Mouse (Mus musculus): ENCODE measurements around the gene Hspa1b. TPM values are rescaled to one million over a fixed set of nuclear protein-coding genes. Genes with fewer than 3 reads are reported as not detected.
"Not testable (repeated sequence)": the region's sequence is repeated elsewhere in the genome, so short reads cannot be mapped to it uniquely, and the experiment has no call there.

Hspa1b gene
- polyA plus RNA-seq, 1 experiment from 2014 or later, result 0.53 TPM

GRCm38 (mm10) chr17:34979631-34980030 is 20.6 kb upstream of the Hspa1b start:
- no peak overlapping the region for H3K4me2 ChIP-seq
- H3K4me3 ChIP-seq, result no peak overlapping the region
- 94% methylated on average over 4 of the region's 4 CpGs for WGBS
- H3K27ac ChIP-seq, result no peak overlapping the region
- ATAC-seq (ENCODE audit: insufficient number of reproducible peaks, insufficient read depth, low FRiP score, low TSS enrichment, low read depth), result no peak
- H3K4me1 ChIP-seq, result peaks cover 13% of the 10 kb centered on the region
- H3K9me3 ChIP-seq, result no peaks in the 10 kb centered on the region
- no peaks in the 10 kb centered on the region for H3K27me3 ChIP-seq
- no peak overlapping the region for H3K9ac ChIP-seq
- 0 out of 2 replicates have a peak, but pooled peaks cover 2% of the 10 kb centered on the region for H3K36me3 ChIP-seq

- Histone ChIP-seq H3K4me3 (no peak overlapping the region), H3K27me3 (peaks cover 4% of the 10 kb centered on the region; the same call in 1 of the 2 replicates), H3K4me1 (peaks cover 13% of the 10 kb centered on the region), H3K4me2 (no peak overlapping the region), H3K9ac (no peak overlapping the region), H3K27ac (no peak overlapping the region), H3K9me3 (no peaks in the 10 kb centered on the region), H3K36me3 (0 out of 2 replicates have a peak, but pooled peaks cover 2% of the 10 kb centered on the region)
- WGBS, result 89% methylated on average over 27 of the region's 27 CpGs
- no peak for ATAC-seq (ENCODE audit: insufficient number of reproducible peaks, insufficient read depth, low FRiP score, low TSS enrichment, low read depth)
Observed at GRCm38 (mm10) chr17:34978239-34978638, 19.2 kb upstream of the Hspa1b start.

- Histone ChIP-seq H3K9me3 (no peaks in the 10 kb centered on the region), H3K4me2 (no peak overlapping the region), H3K27ac (no peak overlapping the region), H3K36me3 (0 out of 2 replicates have a peak, but pooled peaks cover 2% of the 10 kb centered on the region), H3K27me3 (peaks cover 4% of the 10 kb centered on the region; the same call in 1 of the 2 replicates), H3K4me3 (no peak overlapping the region), H3K4me1 (peaks cover 12% of the 10 kb centered on the region), H3K9ac (no peak overlapping the region)
- WGBS, result 94% methylated on average over 20 of the region's 20 CpGs
- no peak for ATAC-seq (ENCODE audit: insufficient number of reproducible peaks, insufficient read depth, low FRiP score, low TSS enrichment, low read depth)
Observed at GRCm38 (mm10) chr17:34977000-34977399, 18.0 kb upstream of the Hspa1b start.

GRCm38 (mm10) chr17:34975581-34976492 is 16.8 kb upstream of the Hspa1b start:
- Histone ChIP-seq H3K4me1 (peaks cover 10% of the 10 kb centered on the region), H3K9ac (no peak overlapping the region), H3K36me3 (0 out of 2 replicates have a peak, but pooled peaks cover 2% of the 10 kb centered on the region), H3K9me3 (no peaks in the 10 kb centered on the region), H3K4me3 (no peak overlapping the region), H3K27ac (no peak overlapping the region), H3K27me3 (peaks cover 4% of the 10 kb centered on the region; the same call in 1 of the 2 replicates), H3K4me2 (no peak overlapping the region)
- no peak for ATAC-seq (ENCODE audit: insufficient number of reproducible peaks, insufficient read depth, low FRiP score, low TSS enrichment, low read depth)
- 78% methylated on average over 3 of the region's 3 CpGs for WGBS

- not testable (repeated sequence) for H3K36me3 ChIP-seq, H3K9me3 ChIP-seq, H3K4me1 ChIP-seq
- Histone ChIP-seq H3K4me2 (peak within 1 kb of the TSS; percentile 80), H3K27me3 (peaks cover 28% of the 10 kb centered on the region), H3K9ac (peak within 1 kb of the TSS; percentile 57), H3K27ac (peak within 1 kb of the TSS; percentile 55), H3K4me3 (peak within 1 kb of the TSS; percentile 45)
- under 1% methylated on average over 31 of the region's 33 CpGs for WGBS
- ATAC-seq (ENCODE audit: insufficient number of reproducible peaks, insufficient read depth, low FRiP score, low TSS enrichment, low read depth), result peak; percentile 93
Observed at GRCm38 (mm10) chr17:34972069-34972749, 13.2 kb upstream of the Hspa1b start, which contains the start of the genes Hspa1a and Hspa1l. Gene Hspa1a (minus strand): TSS chr17:34972156. Gene Hspa1l (plus strand): TSS chr17:34972703.

- Histone ChIP-seq H3K4me3 (peak overlapping the region; percentile 45), H3K27me3 (peaks cover 28% of the 10 kb centered on the region), H3K4me2 (peak overlapping the region; percentile 80)
- H3K4me1 ChIP-seq, H3K27ac ChIP-seq, H3K36me3 ChIP-seq, H3K9ac ChIP-seq, H3K9me3 ChIP-seq: not testable (repeated sequence)
- 2% methylated on average over 28 of the region's 43 CpGs for WGBS
- peak; percentile 44 for ATAC-seq (ENCODE audit: insufficient number of reproducible peaks, insufficient read depth, low FRiP score, low TSS enrichment, low read depth)
Observed at GRCm38 (mm10) chr17:34971694-34972068, 12.6 kb upstream of the Hspa1b start.

- peaks cover 28% of the 10 kb centered on the region for H3K27me3 ChIP-seq
- not testable (repeated sequence) for H3K9ac ChIP-seq; H3K4me1 ChIP-seq; H3K4me2 ChIP-seq; H3K4me3 ChIP-seq; H3K9me3 ChIP-seq; ATAC-seq (ENCODE audit: insufficient number of reproducible peaks, insufficient read depth, low FRiP score, low TSS enrichment, low read depth); H3K36me3 ChIP-seq; H3K27ac ChIP-seq
- 43% methylated on average over 25 of the region's 37 CpGs for WGBS
Observed at GRCm38 (mm10) chr17:34970850-34971249, 11.8 kb upstream of the Hspa1b start.

GRCm38 (mm10) chr17:34969822-34970221 is 10.8 kb upstream of the Hspa1b start, which contains the start of gene Gm20481:
Gene Gm20481 (plus strand): TSS chr17:34969912.
- not testable (repeated sequence) for ATAC-seq (ENCODE audit: insufficient number of reproducible peaks, insufficient read depth, low FRiP score, low TSS enrichment, low read depth); H3K9ac ChIP-seq; H3K4me2 ChIP-seq; H3K36me3 ChIP-seq; H3K9me3 ChIP-seq; H3K4me3 ChIP-seq; H3K27ac ChIP-seq
- peaks cover 28% of the 10 kb centered on the region for H3K27me3 ChIP-seq
- 70% methylated on average over 6 of the region's 11 CpGs for WGBS
- H3K4me1 ChIP-seq, result peaks cover 13% of the 10 kb centered on the region; the same call in 1 of the 2 replicates

GRCm38 (mm10) chr17:34965627-34966026 is 6.6 kb upstream of the Hspa1b start:
- no peak overlapping the region for H3K27ac ChIP-seq
- WGBS, result 66% methylated on average over 5 of the region's 5 CpGs
- no peak overlapping the region for H3K9ac ChIP-seq
- H3K36me3 ChIP-seq, result no peaks in the 10 kb centered on the region
- peaks cover 28% of the 10 kb centered on the region for H3K27me3 ChIP-seq
- no peak for ATAC-seq (ENCODE audit: insufficient number of reproducible peaks, insufficient read depth, low FRiP score, low TSS enrichment, low read depth)
- H3K9me3 ChIP-seq, result no peaks in the 10 kb centered on the region
- no peak overlapping the region for H3K4me2 ChIP-seq
- peaks cover 13% of the 10 kb centered on the region for H3K4me1 ChIP-seq
- H3K4me3 ChIP-seq, result no peak overlapping the region

GRCm38 (mm10) chr17:34964640-34965049 is 5.6 kb upstream of the Hspa1b start:
- Histone ChIP-seq H3K4me3 (no peak overlapping the region), H3K4me2 (no peak overlapping the region), H3K9me3 (no peaks in the 10 kb centered on the region), H3K36me3 (no peaks in the 10 kb centered on the region), H3K9ac (no peak overlapping the region), H3K27ac (peak overlapping the region; percentile 39; the same call in 1 of the 2 replicates), H3K4me1 (peaks cover 20% of the 10 kb centered on the region), H3K27me3 (peaks cover 24% of the 10 kb centered on the region)
- no peak for ATAC-seq (ENCODE audit: insufficient number of reproducible peaks, insufficient read depth, low FRiP score, low TSS enrichment, low read depth)
- 18% methylated on average over 1 of the region's 1 CpGs for WGBS

GRCm38 (mm10) chr17:34962841-34963240 is 3.8 kb upstream of the Hspa1b start:
- no peak overlapping the region for H3K27ac ChIP-seq
- no peak overlapping the region for H3K9ac ChIP-seq
- H3K36me3 ChIP-seq, result no peaks in the 10 kb centered on the region
- H3K9me3 ChIP-seq, result no peaks in the 10 kb centered on the region
- peaks cover 20% of the 10 kb centered on the region for H3K4me1 ChIP-seq
- WGBS, result 57% methylated on average over 1 of the region's 1 CpGs
- H3K27me3 ChIP-seq, result peaks cover 6% of the 10 kb centered on the region
- H3K4me3 ChIP-seq, result no peak overlapping the region
- H3K4me2 ChIP-seq, result no peak overlapping the region
- ATAC-seq (ENCODE audit: insufficient number of reproducible peaks, insufficient read depth, low FRiP score, low TSS enrichment, low read depth), result no peak

All from embryonic facial prominence, embryonic 13.5 days (tissue).